Mouse (Mus musculus) small intestine, adult 2 months (tissue): Measurements from ENCODE around the gene Ufc1. TPM values are rescaled to one million over a fixed set of nuclear protein-coding genes. Genes with fewer than 3 reads are reported as not detected.
A peak's percentile ranks its signal among the peaks of the same experiment; 100 is the strongest.

Source experiments
- H3K27ac ChIP-seq: fragments of 200-500 bp; 2 replicates; pipeline ENCODE4 v1.5.1; 2012; ENCODE audit warnings: low read depth, low read length, control low read depth, inconsistent platforms; ENCODE audit not compliant: insufficient read depth
- H3K27me3 ChIP-seq: fragments of 200-500 bp; 2 replicates; pipeline ENCODE4 v1.6.1; 2012; ENCODE audit warnings: mild to moderate bottlenecking, moderate library complexity, low read length, inconsistent platforms; ENCODE audit not compliant: control insufficient read depth, insufficient read depth
- H3K36me3 ChIP-seq: fragments of 200-500 bp; 2 replicates; pipeline ENCODE4 v1.6.1; 2012; ENCODE audit warnings: mild to moderate bottlenecking, low read length, control low read depth, inconsistent platforms; ENCODE audit not compliant: control insufficient read depth, insufficient read depth
- H3K4me1 ChIP-seq: fragments of 200-500 bp; 2 replicates; pipeline ENCODE4 v1.6.1; 2012; ENCODE audit warnings: low read length, inconsistent platforms, mixed read lengths; ENCODE audit not compliant: control insufficient read depth, insufficient read depth, insufficient read length
- H3K4me3 ChIP-seq: fragments of 200-500 bp; 2 replicates; pipeline ENCODE4 v1.5.1; 2012; ENCODE audit warnings: low read depth, mild to moderate bottlenecking, control low read depth, inconsistent platforms, low read length, moderate library complexity
- CTCF ChIP-seq: fragments of 200-500 bp; IDR thresholded peaks from 2 replicates; pipeline ENCODE4 v1.5.1; 2012; ENCODE audit warnings: low read depth, mild to moderate bottlenecking, control low read depth, inconsistent platforms, low read length, moderate library complexity, mixed read lengths; ENCODE audit not compliant: insufficient replicate concordance, insufficient read length; ENCODE audit errors: extremely low read depth
- POLR2A ChIP-seq: fragments of 200-500 bp; IDR thresholded peaks from 2 replicates; pipeline ENCODE4 v1.6.1; 2012; ENCODE audit warnings: low read depth, mild to moderate bottlenecking, control low read depth, inconsistent platforms, low read length, moderate library complexity
- WGBS: fragments of 180-500 bp; shearing (Covaris S2); methylation state at CpG from one replicate; pipeline ENCODE4 v1.1.7; 2018; 5-methylcytosine and 5-hydroxymethylcytosine counted together
- polyA plus RNA-seq: library from polyadenylated mRNA; depleted of rRNA; stranded (reverse); fragments of >200 nt; gene quantifications from 2 replicates; pipeline ENCODE4 v1.2.3, GENCODE M21; 2012

Gene Ufc1
- polyA plus RNA-seq, 1 experiment: 10.8 TPM

GRCm38 (mm10) chr1:171260316-171260715, 34.5 kb downstream of the Ufc1 start:
- no peaks in the 10 kb centered on the region for H3K27me3 ChIP-seq
- H3K4me3 ChIP-seq: no peak overlapping the region
- H3K4me1 ChIP-seq: peaks cover 10% of the 10 kb centered on the region; the same call in 1 of the 2 replicates
- 65% methylated on average over 3 of the region's 3 CpGs for WGBS
- peak overlapping the region; percentile 32; the same call in 1 of the 2 replicates for H3K27ac ChIP-seq
- no peaks in the 10 kb centered on the region for H3K36me3 ChIP-seq
- TF ChIP-seq CTCF (no peak), POLR2A (no peak)

- Histone ChIP-seq H3K36me3 (no peaks in the 10 kb centered on the region), H3K4me1 (peaks cover 10% of the 10 kb centered on the region; the same call in 1 of the 2 replicates), H3K27me3 (no peaks in the 10 kb centered on the region), H3K27ac (no peak overlapping the region), H3K4me3 (no peak overlapping the region)
- WGBS: 63% methylated on average over 17 of the region's 17 CpGs
- no peak for TF ChIP-seq CTCF
- no peak for TF ChIP-seq POLR2A
Observed at GRCm38 (mm10) chr1:171258921-171259320, 35.9 kb downstream of the Ufc1 start.

GRCm38 (mm10) chr1:171257781-171258180, 37.0 kb downstream of the Ufc1 start:
- 87% methylated on average over 9 of the region's 9 CpGs for WGBS
- H3K36me3 ChIP-seq: no peaks in the 10 kb centered on the region
- peaks cover 10% of the 10 kb centered on the region; the same call in 1 of the 2 replicates for H3K4me1 ChIP-seq
- 0 out of 2 replicates have a peak, but pooled peaks have one; percentile 13 for TF ChIP-seq CTCF
- TF ChIP-seq POLR2A: no peak
- H3K27me3 ChIP-seq: no peaks in the 10 kb centered on the region
- no peak overlapping the region for H3K27ac ChIP-seq
- H3K4me3 ChIP-seq: no peak overlapping the region

GRCm38 (mm10) chr1:171256937-171257548, 37.8 kb downstream of the Ufc1 start:
- H3K4me1 ChIP-seq: peaks cover 10% of the 10 kb centered on the region; the same call in 1 of the 2 replicates
- no peak for TF ChIP-seq POLR2A
- TF ChIP-seq CTCF: peak; percentile 58; the same call in 1 of the 2 replicates
- H3K4me3 ChIP-seq: no peak overlapping the region
- no peaks in the 10 kb centered on the region for H3K27me3 ChIP-seq
- no peak overlapping the region for H3K27ac ChIP-seq
- H3K36me3 ChIP-seq: no peaks in the 10 kb centered on the region
- WGBS: 52% methylated on average over 15 of the region's 15 CpGs

- Histone ChIP-seq H3K27ac (no peak overlapping the region), H3K27me3 (no peaks in the 10 kb centered on the region), H3K4me1 (peaks cover 7% of the 10 kb centered on the region; the same call in 1 of the 2 replicates), H3K4me3 (no peak overlapping the region), H3K36me3 (no peaks in the 10 kb centered on the region)
- 87% methylated on average over 24 of the region's 24 CpGs for WGBS
- TF ChIP-seq POLR2A (no peak), CTCF (no peak)
Observed at GRCm38 (mm10) chr1:171256095-171256818, 38.6 kb downstream of the Ufc1 start.

- 70% methylated on average over 17 of the region's 17 CpGs for WGBS
- Histone ChIP-seq H3K27ac (no peak overlapping the region), H3K27me3 (no peaks in the 10 kb centered on the region), H3K36me3 (no peaks in the 10 kb centered on the region), H3K4me1 (peaks cover 14% of the 10 kb centered on the region), H3K4me3 (no peak overlapping the region)
- TF ChIP-seq POLR2A (no peak), CTCF (no peak)
Observed at GRCm38 (mm10) chr1:171252415-171252814, 42.4 kb downstream of the Ufc1 start.

- H3K27me3 ChIP-seq: no peaks in the 10 kb centered on the region
- peaks cover 14% of the 10 kb centered on the region for H3K4me1 ChIP-seq
- H3K4me3 ChIP-seq: peak overlapping the region; percentile 42
- 45% methylated on average over 13 of the region's 13 CpGs for WGBS
- TF ChIP-seq CTCF (no peak), POLR2A (no peak)
- no peaks in the 10 kb centered on the region for H3K36me3 ChIP-seq
- H3K27ac ChIP-seq: no peak overlapping the region
Observed at GRCm38 (mm10) chr1:171251594-171252324, 43.1 kb downstream of the Ufc1 start.
